Mouse (Mus musculus) brain, embryonic 14.5 days (tissue): ENCODE data around the gene Sp3.

ENCODE experiments used
- CTCF ChIP-seq: fragments of 200-500 bp; IDR thresholded peaks from 2 replicates; pipeline ENCODE4 v1.5.1; 2012; ENCODE audit warnings: inconsistent platforms, mild to moderate bottlenecking, moderate library complexity, borderline replicate concordance; ENCODE audit not compliant: insufficient read depth, insufficient read length; ENCODE audit errors: extremely low read depth
- POLR2A ChIP-seq: fragments of 200-500 bp; IDR thresholded peaks from 2 replicates; pipeline ENCODE4 v1.6.1; 2012; ENCODE audit warnings: mild to moderate bottlenecking, inconsistent platforms, borderline replicate concordance; ENCODE audit not compliant: poor library complexity, insufficient read depth, insufficient read length, severe bottlenecking; ENCODE audit errors: extremely low read depth

DNA sequence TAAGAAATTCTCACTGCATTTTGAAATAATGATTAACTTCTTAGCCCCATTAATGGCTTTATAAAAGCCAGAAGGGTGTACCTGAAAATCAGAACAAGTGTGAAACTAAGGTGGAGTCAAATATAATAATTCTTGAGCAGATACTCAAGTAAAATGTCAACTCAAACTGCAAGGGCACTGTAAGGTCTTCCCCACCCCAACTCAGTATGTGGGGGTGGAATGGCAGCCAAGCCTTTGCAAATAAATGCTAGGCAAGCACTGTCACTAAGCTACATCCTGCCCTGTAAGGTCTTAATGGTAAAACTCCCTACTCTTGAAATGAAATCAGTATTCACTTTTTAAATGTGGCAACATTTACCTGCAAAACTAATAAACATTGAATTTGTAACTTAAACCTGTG is 4.2 kb downstream of the Sp3 start:
- TF ChIP-seq CTCF (no peak), POLR2A (no peak)
